Mouse (Mus musculus): ENCODE data around the gene Tril. TPM values are rescaled to one million over a fixed set of nuclear protein-coding genes. Genes with fewer than 3 reads are reported as not detected.

Gene Tril
- polyA plus RNA-seq (2015; fragmentation: Nextera tagmentation; extraction: Ambion mirVana) = 18.3 and 19.6 TPM in 2 replicates

GRCm38 (mm10) chr6:53820486-53820985, at the start of gene Tril:
Gene Tril (minus strand): TSS chr6:53820830.
- peak within 1 kb of the TSS; percentile 77 for H3K9ac ChIP-seq (ENCODE audit: low read length)
- H3K27ac ChIP-seq (ENCODE audit: low read length) = peak within 1 kb of the TSS; percentile 94
- H3K4me2 ChIP-seq (ENCODE audit: low read depth, low read length) = peak within 1 kb of the TSS; percentile 90
- no peaks in the 10 kb centered on the region for H3K9me3 ChIP-seq (replicated peaks; ENCODE audit: control insufficient read depth, low read length)
- H3K27me3 ChIP-seq (ENCODE audit: control insufficient read depth, insufficient read depth, low read length) = peaks cover 4% of the 10 kb centered on the region; the same call in 1 of the 2 replicates
- under 1% methylated on average over 43 of the region's 43 CpGs for WGBS
- peaks cover 23% of the 10 kb centered on the region for H3K4me1 ChIP-seq (ENCODE audit: control insufficient read depth, insufficient read depth, low read length)
- peak; percentile 80 for ATAC-seq (ENCODE audit: insufficient read depth, low FRiP score)
- peak within 1 kb of the TSS; percentile 61 for H3K4me3 ChIP-seq (replicated peaks; ENCODE audit: low read length)
- no peaks in the 10 kb centered on the region for H3K36me3 ChIP-seq (ENCODE audit: control insufficient read depth, insufficient read depth, low read length)

- no peaks in the 10 kb centered on the region for H3K9me3 ChIP-seq (replicated peaks; ENCODE audit: control insufficient read depth, low read length)
- no peak overlapping the region for H3K4me3 ChIP-seq (replicated peaks; ENCODE audit: low read length)
- no peak overlapping the region for H3K4me2 ChIP-seq (ENCODE audit: low read depth, low read length)
- H3K36me3 ChIP-seq (ENCODE audit: control insufficient read depth, insufficient read depth, low read length) = no peaks in the 10 kb centered on the region
- no peak overlapping the region for H3K9ac ChIP-seq (ENCODE audit: low read length)
- H3K4me1 ChIP-seq (ENCODE audit: control insufficient read depth, insufficient read depth, low read length) = peaks cover 3% of the 10 kb centered on the region; the same call in 1 of the 2 replicates
- no peaks in the 10 kb centered on the region for H3K27me3 ChIP-seq (ENCODE audit: control insufficient read depth, insufficient read depth, low read length)
- no peak for ATAC-seq (ENCODE audit: insufficient read depth, low FRiP score)
- 62% methylated on average over 2 of the region's 2 CpGs for WGBS
- H3K27ac ChIP-seq (ENCODE audit: low read length) = no peak overlapping the region
These were observed 42.4 kb upstream of the Tril start for GRCm38 (mm10) chr6:53863011-53863410.

GRCm38 (mm10) chr6:53859106-53859505, 38.5 kb upstream of the Tril start:
- H3K9ac ChIP-seq (ENCODE audit: low read length) = no peak overlapping the region
- no peaks in the 10 kb centered on the region for H3K36me3 ChIP-seq (ENCODE audit: control insufficient read depth, insufficient read depth, low read length)
- ATAC-seq (ENCODE audit: insufficient read depth, low FRiP score) = no peak
- 58% methylated on average over 1 of the region's 1 CpGs for WGBS
- H3K9me3 ChIP-seq (replicated peaks; ENCODE audit: control insufficient read depth, low read length) = no peaks in the 10 kb centered on the region
- no peaks in the 10 kb centered on the region for H3K27me3 ChIP-seq (ENCODE audit: control insufficient read depth, insufficient read depth, low read length)
- H3K27ac ChIP-seq (ENCODE audit: low read length) = no peak overlapping the region
- H3K4me3 ChIP-seq (replicated peaks; ENCODE audit: low read length) = no peak overlapping the region
- H3K4me2 ChIP-seq (ENCODE audit: low read depth, low read length) = no peak overlapping the region
- H3K4me1 ChIP-seq (ENCODE audit: control insufficient read depth, insufficient read depth, low read length) = peaks cover 18% of the 10 kb centered on the region

- no peak for ATAC-seq (ENCODE audit: insufficient read depth, low FRiP score)
- no peak overlapping the region for H3K4me2 ChIP-seq (ENCODE audit: low read depth, low read length)
These were observed 37.2 kb upstream of the Tril start for GRCm38 (mm10) chr6:53857822-53858221.

GRCm38 (mm10) chr6:53856775-53857174, 36.1 kb upstream of the Tril start:
- H3K36me3 ChIP-seq (ENCODE audit: control insufficient read depth, insufficient read depth, low read length) = no peaks in the 10 kb centered on the region
- no peak overlapping the region for H3K9ac ChIP-seq (ENCODE audit: low read length)
- WGBS = 88% methylated on average over 2 of the region's 2 CpGs
- no peaks in the 10 kb centered on the region for H3K9me3 ChIP-seq (replicated peaks; ENCODE audit: control insufficient read depth, low read length)
- no peak overlapping the region for H3K27ac ChIP-seq (ENCODE audit: low read length)
- no peaks in the 10 kb centered on the region for H3K27me3 ChIP-seq (ENCODE audit: control insufficient read depth, insufficient read depth, low read length)
- H3K4me2 ChIP-seq (ENCODE audit: low read depth, low read length) = no peak overlapping the region
- peaks cover 22% of the 10 kb centered on the region; the same call in 1 of the 2 replicates for H3K4me1 ChIP-seq (ENCODE audit: control insufficient read depth, insufficient read depth, low read length)
- no peak overlapping the region for H3K4me3 ChIP-seq (replicated peaks; ENCODE audit: low read length)
- ATAC-seq (ENCODE audit: insufficient read depth, low FRiP score) = no peak

More at GRCm38 (mm10) chr6:53857822-53858221, 37.2 kb upstream of the Tril start:
- Histone ChIP-seq H3K36me3 (ENCODE audit: control insufficient read depth, insufficient read depth, low read length) (no peaks in the 10 kb centered on the region), H3K9ac (ENCODE audit: low read length) (no peak overlapping the region), H3K27me3 (ENCODE audit: control insufficient read depth, insufficient read depth, low read length) (no peaks in the 10 kb centered on the region), H3K27ac (ENCODE audit: low read length) (no peak overlapping the region; the same call in 1 of the 2 replicates), H3K9me3 (replicated peaks; ENCODE audit: control insufficient read depth, low read length) (no peaks in the 10 kb centered on the region), H3K4me1 (ENCODE audit: control insufficient read depth, insufficient read depth, low read length) (peaks cover 22% of the 10 kb centered on the region; the same call in 1 of the 2 replicates), H3K4me3 (replicated peaks; ENCODE audit: low read length) (no peak overlapping the region)
- 61% methylated on average over 7 of the region's 7 CpGs for WGBS

GRCm38 (mm10) chr6:53854971-53855856, 34.6 kb upstream of the Tril start:
- peak overlapping the region; percentile 7; the same call in 1 of the 2 replicates for H3K4me2 ChIP-seq (ENCODE audit: low read depth, low read length)
- no peaks in the 10 kb centered on the region for H3K36me3 ChIP-seq (ENCODE audit: control insufficient read depth, insufficient read depth, low read length)
- peaks cover 22% of the 10 kb centered on the region; the same call in 1 of the 2 replicates for H3K4me1 ChIP-seq (ENCODE audit: control insufficient read depth, insufficient read depth, low read length)
- H3K27me3 ChIP-seq (ENCODE audit: control insufficient read depth, insufficient read depth, low read length) = no peaks in the 10 kb centered on the region
- 46% methylated on average over 12 of the region's 12 CpGs for WGBS
- no peak overlapping the region for H3K9ac ChIP-seq (ENCODE audit: low read length)
- ATAC-seq (ENCODE audit: insufficient read depth, low FRiP score) = peak; percentile 61
- H3K27ac ChIP-seq (ENCODE audit: low read length) = peak overlapping the region; percentile 65
- H3K9me3 ChIP-seq (replicated peaks; ENCODE audit: control insufficient read depth, low read length) = no peaks in the 10 kb centered on the region
- no peak overlapping the region for H3K4me3 ChIP-seq (replicated peaks; ENCODE audit: low read length)

GRCm38 (mm10) chr6:53854226-53854625, 33.6 kb upstream of the Tril start:
- WGBS = 65% methylated on average over 2 of the region's 2 CpGs
- ATAC-seq (ENCODE audit: insufficient read depth, low FRiP score) = no peak
- H3K4me3 ChIP-seq (replicated peaks; ENCODE audit: low read length) = no peak overlapping the region

DNA sequence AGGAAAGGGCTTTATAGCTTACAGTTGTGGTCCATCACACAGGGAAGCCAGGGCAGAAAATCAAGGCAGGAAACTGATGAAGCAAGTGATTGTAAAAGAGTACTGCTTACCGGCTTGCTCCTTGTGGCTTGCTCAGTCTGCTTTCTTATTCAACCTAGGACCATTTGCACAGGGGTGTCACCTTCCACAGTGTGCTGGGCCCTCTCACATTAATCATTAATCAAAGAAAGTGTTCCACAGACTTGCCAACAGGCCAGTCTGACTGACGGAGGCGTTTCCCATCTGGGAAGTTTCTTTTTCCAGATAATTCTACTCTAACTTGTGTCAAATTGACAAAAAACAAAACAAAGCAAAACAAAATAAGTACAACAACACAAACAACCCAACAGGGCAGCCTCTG, 32.9 kb upstream of the Tril start:
- no peak overlapping the region for H3K27ac ChIP-seq (ENCODE audit: low read length)
- H3K9ac ChIP-seq (ENCODE audit: low read length) = no peak overlapping the region
- WGBS = 48% methylated on average over 3 of the region's 3 CpGs
- H3K4me1 ChIP-seq (ENCODE audit: control insufficient read depth, insufficient read depth, low read length) = peaks cover 19% of the 10 kb centered on the region; the same call in 1 of the 2 replicates
- no peak overlapping the region for H3K4me2 ChIP-seq (ENCODE audit: low read depth, low read length)
- no peaks in the 10 kb centered on the region for H3K9me3 ChIP-seq (replicated peaks; ENCODE audit: control insufficient read depth, low read length)
- H3K36me3 ChIP-seq (ENCODE audit: control insufficient read depth, insufficient read depth, low read length) = no peaks in the 10 kb centered on the region
- H3K4me3 ChIP-seq (replicated peaks; ENCODE audit: low read length) = no peak overlapping the region
- peak; percentile 29; the same call in 1 of the 2 replicates for ATAC-seq (ENCODE audit: insufficient read depth, low FRiP score)
- no peaks in the 10 kb centered on the region for H3K27me3 ChIP-seq (ENCODE audit: control insufficient read depth, insufficient read depth, low read length)

More at GRCm38 (mm10) chr6:53854226-53854625, 33.6 kb upstream of the Tril start:
- Histone ChIP-seq H3K27me3 (ENCODE audit: control insufficient read depth, insufficient read depth, low read length) (no peaks in the 10 kb centered on the region), H3K27ac (ENCODE audit: low read length) (0 out of 2 replicates have a peak overlapping the region, but pooled peaks have one; percentile 19), H3K4me1 (ENCODE audit: control insufficient read depth, insufficient read depth, low read length) (peaks cover 21% of the 10 kb centered on the region; the same call in 1 of the 2 replicates), H3K4me2 (ENCODE audit: low read depth, low read length) (no peak overlapping the region), H3K9me3 (replicated peaks; ENCODE audit: control insufficient read depth, low read length) (no peaks in the 10 kb centered on the region), H3K36me3 (ENCODE audit: control insufficient read depth, insufficient read depth, low read length) (no peaks in the 10 kb centered on the region), H3K9ac (ENCODE audit: low read length) (no peak overlapping the region)

- Histone ChIP-seq H3K4me3 (replicated peaks; ENCODE audit: low read length) (no peak overlapping the region), H3K27me3 (ENCODE audit: control insufficient read depth, insufficient read depth, low read length) (no peaks in the 10 kb centered on the region), H3K4me2 (ENCODE audit: low read depth, low read length) (no peak overlapping the region), H3K27ac (ENCODE audit: low read length) (no peak overlapping the region), H3K9me3 (replicated peaks; ENCODE audit: control insufficient read depth, low read length) (no peaks in the 10 kb centered on the region), H3K9ac (ENCODE audit: low read length) (no peak overlapping the region), H3K4me1 (ENCODE audit: control insufficient read depth, insufficient read depth, low read length) (no peaks in the 10 kb centered on the region), H3K36me3 (ENCODE audit: control insufficient read depth, insufficient read depth, low read length) (no peaks in the 10 kb centered on the region)
- WGBS = 95% methylated on average over 17 of the region's 17 CpGs
- no peak for ATAC-seq (ENCODE audit: insufficient read depth, low FRiP score)
These were observed 24.0 kb upstream of the Tril start for GRCm38 (mm10) chr6:53844626-53845025.

Data from stomach, embryonic 16.5 days (tissue).